Mouse (Mus musculus): ENCODE measurements around the gene Stpg4.

GRCm38 (mm10) chr17:87387068-87387467, 40.5 kb downstream of the Stpg4 start:
- TF ChIP-seq CTCF (IDR thresholded peaks at IDR 0.05; ENCODE audit: borderline replicate concordance, insufficient read depth, low read length), result no peak
- TF ChIP-seq POLR2A (IDR thresholded peaks at IDR 0.05; ENCODE audit: low read depth, low read length), result no peak
